Mouse (Mus musculus) heart, postnatal 0 days (tissue): ENCODE data around the gene Hjurp.

Source experiments
- CTCF ChIP-seq: IDR thresholded peaks from 2 replicates; pipeline ENCODE4 v1.5.1; 2016; ENCODE audit warnings: antibody characterized with exemption, control low read depth, low read depth
- EP300 ChIP-seq: IDR thresholded peaks from 2 replicates; pipeline ENCODE4 v1.6.1; 2016; ENCODE audit warnings: antibody characterized with exemption, low read depth

DNA sequence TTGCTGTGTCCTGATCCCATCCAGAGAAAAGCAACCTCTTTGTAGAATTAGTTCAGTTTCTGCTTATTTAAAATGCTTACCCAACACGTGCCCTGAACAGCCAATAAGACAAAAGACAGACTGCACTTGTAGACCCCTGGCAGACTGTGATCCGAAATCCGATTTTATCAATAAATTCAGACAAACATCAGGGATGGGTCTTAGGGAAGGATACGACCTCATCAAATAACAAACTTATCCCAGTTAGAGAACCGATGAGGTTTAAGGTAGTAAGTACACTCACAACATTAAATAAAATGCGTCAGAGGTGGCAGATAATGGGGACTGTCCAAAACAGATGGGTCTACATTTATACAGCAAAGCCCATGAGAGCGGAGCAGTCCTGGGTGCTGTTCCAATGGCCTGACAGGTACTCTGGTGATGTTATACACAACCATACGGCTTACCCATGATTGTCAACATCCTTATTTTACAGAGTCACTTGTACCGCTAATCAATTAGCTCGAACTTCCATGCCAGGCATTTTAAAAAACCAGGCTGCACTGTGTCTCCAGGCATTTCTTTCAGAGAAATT, 822 bp downstream of the Hjurp start:
- TF ChIP-seq CTCF (no peak; the same call in 1 of the 2 replicates), EP300 (no peak)
